Mouse (Mus musculus): ENCODE measurements around the gene Cope.

GRCm38 (mm10) chr8:70257456-70257855 is 44.9 kb upstream of the Cope start:
- TF ChIP-seq CTCF (IDR thresholded peaks at IDR 0.05) (no peak), EP300 (IDR thresholded peaks at IDR 0.05) (no peak)
